9 mouse cellular contexts compared by ENCODE assay signal in genomic region chr15:83065543-83065942, GRCm38 (mm10). TPM values are rescaled to one million over a fixed set of nuclear protein-coding genes. Genes with fewer than 3 reads are reported as not detected.
DNase-seq lines count a peak whose midpoint lies in the region; ATAC-seq and TF ChIP-seq lines count a peak whose summit lies in the region.
"Had no signal": no experiment of that assay in that cellular context is flagged by ENCODE, and none has a peak within 500 bp of the region (broad histone marks: within the 10 kb centered on the region; RNA-seq: fewer than 3 reads in every experiment).

No protein-coding gene starts in this region.

- no peaks in the 10 kb centered on the region for H3K9me3 ChIP-seq in heart, embryonic 16.5 days (replicated peaks; ENCODE audit: control insufficient read depth, low read length)
- H3K9me3 ChIP-seq in lung, embryonic 14.5 days (ENCODE audit: low read depth, low read length), result no peaks in the 10 kb centered on the region
- H3K9me3 ChIP-seq: limb, embryonic 13.5 days had no signal

- no peaks in the 10 kb centered on the region for H3K36me3 ChIP-seq in heart, embryonic 16.5 days (ENCODE audit: control insufficient read depth, insufficient read depth)
- H3K36me3 ChIP-seq in lung, embryonic 14.5 days (ENCODE audit: insufficient read depth), result no peaks in the 10 kb centered on the region
- H3K36me3 ChIP-seq: limb, embryonic 13.5 days had no signal

- DNase-seq in heart, postnatal 25 days (ENCODE audit: low spot score), result no peak
- DNase-seq in Patski (ENCODE audit: low read depth, low spot score), result peak; percentile 64
- DNase-seq in heart, postnatal 10 days, result peak; percentile 81 to 84
- DNase-seq in lung, embryonic 14.5 days, result peak; percentile 87
- DNase-seq in gastrocnemius, postnatal 14 days, result no peak
- no peak for DNase-seq in thymus, adult 18-20 months
- no peak for DNase-seq in embryo, embryonic 9.5 days (ENCODE audit: extremely low spot score)

- intact Hi-C loops in heart, postnatal 25 days (cut with DNase I), result no loop called here
- intact Hi-C loops in heart, postnatal 10 days (cut with DNase I), result no loop called here
- intact Hi-C loops in gastrocnemius, postnatal 14 days (cut with DNase I; ENCODE audit: low total_unique reads), result no loop called here

- CTCF ChIA-PET in Patski (lab: Charles Lee), result no interaction called here

- in situ Hi-C loops in Patski (cut with MboI; ENCODE audit: low pct_unique_long_range_greater_than_20kb), result no loop called here

- H3K27me3 ChIP-seq in heart, embryonic 16.5 days (ENCODE audit: control insufficient read depth, insufficient read depth, low read length), result no peaks in the 10 kb centered on the region
- no peaks in the 10 kb centered on the region for H3K27me3 ChIP-seq in Patski
- no peaks in the 10 kb centered on the region for H3K27me3 ChIP-seq in lung, embryonic 14.5 days (ENCODE audit: insufficient read depth, low read length)
- H3K27me3 ChIP-seq: limb, embryonic 13.5 days had no signal

- peak overlapping the region; percentile 68 for H3K27ac ChIP-seq in heart, embryonic 16.5 days (ENCODE audit: low read length)
- H3K27ac ChIP-seq in lung, embryonic 14.5 days (ENCODE audit: low read depth), result no peak overlapping the region
- H3K27ac ChIP-seq: limb, embryonic 13.5 days had no signal

- no peak overlapping the region for H3K4me2 ChIP-seq in heart, embryonic 16.5 days (ENCODE audit: low read depth, low read length)
- H3K4me2 ChIP-seq in lung, embryonic 14.5 days, result no peak overlapping the region
- H3K4me2 ChIP-seq: limb, embryonic 13.5 days had no signal

- peak; percentile 55; the same call in 1 of the 2 replicates for ATAC-seq in heart, embryonic 16.5 days (replicated peaks; ENCODE audit: extremely low read depth, insufficient read depth, low FRiP score)
- ATAC-seq in Patski, result no peak
- ATAC-seq in lung, embryonic 14.5 days (ENCODE audit: insufficient read depth), result no peak

- 21% methylated on average over 4 of the region's 4 CpGs for WGBS in heart, embryonic 16.5 days
- 40% methylated on average over 4 of the region's 4 CpGs for WGBS in lung, embryonic 14.5 days

- no peak overlapping the region for H3K4me3 ChIP-seq in heart, embryonic 16.5 days (ENCODE audit: low read length)
- H3K4me3 ChIP-seq in lung, embryonic 14.5 days (ENCODE audit: low read depth, low read length), result no peak overlapping the region
- H3K4me3 ChIP-seq: limb, embryonic 13.5 days had no signal

- peaks cover 7% of the 10 kb centered on the region for H3K4me1 ChIP-seq in heart, embryonic 16.5 days (ENCODE audit: control insufficient read depth, insufficient read depth, low read length)
- H3K4me1 ChIP-seq in lung, embryonic 14.5 days (ENCODE audit: insufficient read depth), result no peaks in the 10 kb centered on the region

- TF ChIP-seq CTCF in Patski (IDR thresholded peaks at IDR 0.05), result no peak
- TF ChIP-seq CTCF in lung, embryonic 14.5 days (IDR thresholded peaks at IDR 0.05; ENCODE audit: low read depth), result no peak

- POLR2A ChIA-PET in Patski (lab: Charles Lee), result no interaction called here

- no peak overlapping the region for H3K9ac ChIP-seq in heart, embryonic 16.5 days (ENCODE audit: low read length)
- H3K9ac ChIP-seq in lung, embryonic 14.5 days, result no peak overlapping the region
- H3K9ac ChIP-seq: limb, embryonic 13.5 days had no signal

RNA-seq across cellular contexts. Expression of gene Serhl, which starts 23.8 kb away (rescaled TPM):
- polyA plus RNA-seq in heart, embryonic 16.5 days (2015; fragmentation: Nextera tagmentation; extraction: Ambion mirVana), result 77.1 and 80.5 TPM in 2 replicates
- 10 to 100 TPM; 40.5 to 44.8 TPM for total RNA-seq in heart, postnatal 25 days (2021)
- polyA plus RNA-seq in Patski (2021), result 75.3 TPM
- 10 to 100 TPM; 54.6 to 59.1 TPM for total RNA-seq in heart, postnatal 10 days (2021)
- polyA plus RNA-seq in lung, embryonic 14.5 days (2014; fragmentation: Nextera tagmentation; extraction: Ambion mirVana), result 60.6 and 68.1 TPM in 2 replicates
- total RNA-seq in gastrocnemius, postnatal 14 days (2021), result 10 to 100 TPM; 31.9 to 32.5 TPM

RNA-seq across cellular contexts. Expression of gene Nfam1, which starts 32.4 kb away (rescaled TPM):
- polyA plus RNA-seq in heart, embryonic 16.5 days (2015; fragmentation: Nextera tagmentation; extraction: Ambion mirVana), result 2.3 and 3.2 TPM in 2 replicates
- 1 to 10 TPM; 2.9 TPM for total RNA-seq in heart, postnatal 25 days (2021)
- polyA plus RNA-seq in Patski (2021), result not detected
- total RNA-seq in heart, postnatal 10 days (2021), result 1 to 10 TPM; 1.6 to 2.2 TPM
- 3.6 and 3.9 TPM in 2 replicates for polyA plus RNA-seq in lung, embryonic 14.5 days (2014; fragmentation: Nextera tagmentation; extraction: Ambion mirVana)
- 1 to 10 TPM; 1.0 to 1.4 TPM for total RNA-seq in gastrocnemius, postnatal 14 days (2021)

RNA-seq across cellular contexts. Expression of gene Rrp7a, which starts 57.1 kb away (rescaled TPM):
- 43.3 and 47.3 TPM in 2 replicates for polyA plus RNA-seq in heart, embryonic 16.5 days (2015; fragmentation: Nextera tagmentation; extraction: Ambion mirVana)
- 10 to 100 TPM; 40.3 to 41.9 TPM for total RNA-seq in heart, postnatal 25 days (2021)
- polyA plus RNA-seq in Patski (2021), result 90.6 TPM
- total RNA-seq in heart, postnatal 10 days (2021), result 10 to 100 TPM; 37.3 to 46.2 TPM
- 51.0 and 59.3 TPM in 2 replicates for polyA plus RNA-seq in lung, embryonic 14.5 days (2014; fragmentation: Nextera tagmentation; extraction: Ambion mirVana)
- 10 to 100 TPM; 40.2 to 41.2 TPM for total RNA-seq in gastrocnemius, postnatal 14 days (2021)

Comparison
In these comparisons a context has a peak if more than half of its experiments do, and no peak if none do; other contexts are left out.
1. DNase-seq: peak in Patski (single experiment), heart, postnatal 10 days (2 of 2) and lung, embryonic 14.5 days (single experiment); none in heart, postnatal 25 days (single experiment), gastrocnemius, postnatal 14 days (single experiment), thymus, adult 18-20 months (0 of 2) and embryo, embryonic 9.5 days (single experiment).